17 mouse cellular contexts compared by ENCODE assay signal in the genomic region with DNA sequence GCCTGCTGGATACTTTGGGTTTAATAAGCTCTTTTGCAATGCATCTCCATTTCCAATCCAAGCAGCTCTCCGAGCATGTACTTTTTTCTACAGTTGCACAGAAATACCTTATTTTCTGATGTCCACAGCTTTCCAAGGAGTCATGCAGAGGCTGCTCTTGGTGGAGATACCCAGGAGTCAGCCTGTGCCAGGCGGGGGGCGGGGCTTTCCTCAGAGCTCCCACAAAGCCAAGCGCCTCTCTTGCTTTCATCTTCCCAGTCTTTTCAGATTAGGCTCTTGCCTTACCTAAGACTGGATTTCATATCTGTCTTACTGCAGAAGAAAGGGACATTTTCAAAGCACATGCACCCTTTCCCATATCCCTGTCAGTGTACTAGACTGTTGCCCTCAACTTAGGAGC.
"Had no signal": no experiment of that assay in that cellular context is flagged by ENCODE, and none has a peak within 500 bp of the region (broad histone marks: within the 10 kb centered on the region; RNA-seq: fewer than 3 reads in every experiment).

No protein-coding gene starts in this region.

- ATAC-seq: liver, embryonic 12.5 days; midbrain, embryonic 16.5 days had no signal

- H3K4me3 ChIP-seq: liver, embryonic 12.5 days; midbrain, embryonic 10.5 days; midbrain, embryonic 12.5 days; myocyte; neural tube, embryonic 13.5 days; neural tube, embryonic 15.5 days had no signal

- H3K27ac ChIP-seq: liver, embryonic 12.5 days; liver, embryonic 14.5 days; midbrain, embryonic 10.5 days; midbrain, embryonic 12.5 days; neural tube, embryonic 13.5 days; neural tube, embryonic 15.5 days had no signal

- DNase-seq: lung, adult 18-20 months; lung, embryonic 14.5 days; lung, postnatal 10 days; lung, postnatal 4 days; midbrain, embryonic 14.5 days; retina, postnatal 1 day; right cerebral cortex, adult 18-20 months; right cerebral cortex, postnatal 25 days; right cerebral cortex, postnatal 4 days had no signal

- H3K36me3 ChIP-seq: liver, embryonic 12.5 days; midbrain, embryonic 10.5 days; midbrain, embryonic 12.5 days; neural tube, embryonic 13.5 days; neural tube, embryonic 15.5 days had no signal

- H3K27me3 ChIP-seq: liver, embryonic 12.5 days; midbrain, embryonic 12.5 days; neural tube, embryonic 13.5 days; neural tube, embryonic 15.5 days had no signal

- H3K4me1 ChIP-seq: liver, embryonic 12.5 days; midbrain, embryonic 10.5 days; midbrain, embryonic 12.5 days; neural tube, embryonic 13.5 days; neural tube, embryonic 15.5 days had no signal
